Mouse (Mus musculus) left cerebral cortex, postnatal 10 days (tissue): ENCODE results near the gene Fam168a. TPM values are rescaled to one million over a fixed set of nuclear protein-coding genes. Genes with fewer than 3 reads are reported as not detected.

Source experiments
- DNase-seq, 2 experiments: peaks; one replicate each; pipeline ENCODE4 v3.0.0; 2021 to 2022; ENCODE audit warnings: low spot score in 2 of 2, mixed read lengths in 1 of 2; ENCODE audit errors: extremely low spot score in 1 of 2
- intact Hi-C: fragments of 180-260 bp; cut with DNase I; formaldehyde crosslinking; loops from one replicate; pipeline ENCODE4 v1.15.1; 2025
- total RNA-seq, 2 experiments: library from RNA; stranded (reverse); gene quantifications; 2 replicates each; pipeline ENCODE4 v1.2.3; 2021

The Fam168a gene
- total RNA-seq, 2 experiments from 2014 or later: 267 to 276 TPM

DNA sequence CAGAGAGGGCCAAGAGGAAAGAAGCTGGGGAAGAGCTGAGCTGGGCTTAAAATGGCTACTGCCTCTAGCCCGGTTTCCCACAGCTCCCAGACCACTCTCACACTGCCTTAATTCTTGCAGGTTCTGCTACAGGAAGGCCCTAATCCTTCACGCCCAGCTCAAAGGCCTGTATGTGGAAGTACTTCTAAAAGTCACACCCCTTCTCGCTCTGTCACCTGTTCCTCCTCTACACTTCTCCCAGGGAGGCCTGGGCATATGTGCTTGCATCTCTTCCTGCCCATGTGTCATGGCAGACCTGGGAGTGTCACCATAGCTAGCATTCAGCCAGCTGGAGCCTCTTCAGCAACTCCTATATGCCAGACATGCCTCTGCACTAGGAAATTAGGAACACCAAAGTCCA is 147.0 kb downstream of the Fam168a start:
- DNase-seq: no peak
- intact Hi-C loops: no loop called here

DNA sequence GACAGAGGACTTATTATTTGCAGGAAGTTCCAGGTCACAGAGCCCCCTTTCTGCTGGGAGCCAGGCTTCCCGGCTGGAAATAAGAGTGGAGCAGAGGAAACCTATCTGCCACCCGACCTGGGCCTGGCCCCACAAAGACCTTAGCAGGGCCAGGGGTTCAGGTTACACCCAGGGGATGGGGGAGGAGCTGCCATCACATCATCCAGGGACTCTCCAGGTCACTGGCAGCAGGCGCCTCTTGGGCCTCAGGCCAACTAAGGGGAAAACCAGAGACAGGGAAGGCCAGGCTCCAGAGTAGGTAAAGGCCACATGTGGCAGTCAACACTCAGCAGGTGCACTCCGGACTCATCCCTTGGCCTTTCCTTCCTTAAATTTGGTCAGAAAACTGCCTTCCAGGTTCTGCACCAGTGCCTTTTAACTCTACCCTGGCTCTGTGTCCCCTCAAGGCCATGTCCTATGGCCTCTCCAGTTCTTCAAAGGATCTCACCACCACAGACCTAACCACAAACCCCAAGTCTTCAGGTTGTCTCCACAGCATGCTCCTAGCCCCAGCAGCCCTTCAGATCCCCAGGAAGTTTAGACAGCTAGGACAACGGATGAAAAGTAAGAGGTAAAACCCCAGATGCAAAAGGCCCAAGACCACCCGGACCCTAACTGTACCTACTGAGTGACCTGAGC is 147.8 kb downstream of the Fam168a start:
- intact Hi-C loops: no loop called here
- no peak for DNase-seq

DNA sequence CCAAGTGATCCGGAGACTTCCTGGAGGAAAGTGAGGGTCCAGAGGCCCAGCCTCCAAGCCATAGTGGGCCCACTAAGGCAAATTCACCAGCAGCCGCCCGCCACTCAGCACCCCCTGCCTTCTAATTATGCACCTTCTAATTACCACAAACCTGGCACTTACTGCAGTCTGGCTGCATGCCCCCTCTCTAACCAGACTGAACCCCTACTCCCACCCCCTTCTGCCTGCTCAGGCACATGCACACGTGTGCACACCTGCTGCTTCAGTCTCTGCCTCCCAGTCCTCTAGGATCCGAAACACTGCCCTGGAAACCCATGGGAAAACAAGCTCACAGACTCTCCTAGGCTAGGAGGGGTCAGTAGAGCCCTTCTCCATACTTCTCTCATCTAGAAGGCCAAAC is 148.4 kb downstream of the Fam168a start:
- intact Hi-C loops: no loop called here
- no peak for DNase-seq

DNA sequence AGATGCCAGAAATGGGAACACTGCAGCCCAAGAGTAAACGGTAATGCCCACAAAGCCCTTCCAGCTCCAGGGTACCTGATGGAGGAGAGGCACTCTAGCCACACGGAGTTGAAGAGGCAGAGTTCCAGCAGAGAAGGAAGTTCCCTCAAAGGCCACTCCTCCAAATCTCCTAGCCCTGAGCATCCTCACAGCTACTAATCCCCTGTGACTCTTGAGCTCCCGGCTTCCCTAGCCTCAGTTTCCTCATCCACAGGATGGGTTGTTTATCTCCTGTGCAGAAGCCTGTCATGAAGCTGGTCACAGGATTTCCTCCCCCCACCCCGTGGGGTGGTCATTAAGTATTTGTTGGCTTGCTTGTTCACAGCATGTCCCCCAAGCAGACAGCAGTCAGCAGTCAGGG is 148.9 kb downstream of the Fam168a start:
- intact Hi-C loops: no loop called here
- DNase-seq: no peak

DNA sequence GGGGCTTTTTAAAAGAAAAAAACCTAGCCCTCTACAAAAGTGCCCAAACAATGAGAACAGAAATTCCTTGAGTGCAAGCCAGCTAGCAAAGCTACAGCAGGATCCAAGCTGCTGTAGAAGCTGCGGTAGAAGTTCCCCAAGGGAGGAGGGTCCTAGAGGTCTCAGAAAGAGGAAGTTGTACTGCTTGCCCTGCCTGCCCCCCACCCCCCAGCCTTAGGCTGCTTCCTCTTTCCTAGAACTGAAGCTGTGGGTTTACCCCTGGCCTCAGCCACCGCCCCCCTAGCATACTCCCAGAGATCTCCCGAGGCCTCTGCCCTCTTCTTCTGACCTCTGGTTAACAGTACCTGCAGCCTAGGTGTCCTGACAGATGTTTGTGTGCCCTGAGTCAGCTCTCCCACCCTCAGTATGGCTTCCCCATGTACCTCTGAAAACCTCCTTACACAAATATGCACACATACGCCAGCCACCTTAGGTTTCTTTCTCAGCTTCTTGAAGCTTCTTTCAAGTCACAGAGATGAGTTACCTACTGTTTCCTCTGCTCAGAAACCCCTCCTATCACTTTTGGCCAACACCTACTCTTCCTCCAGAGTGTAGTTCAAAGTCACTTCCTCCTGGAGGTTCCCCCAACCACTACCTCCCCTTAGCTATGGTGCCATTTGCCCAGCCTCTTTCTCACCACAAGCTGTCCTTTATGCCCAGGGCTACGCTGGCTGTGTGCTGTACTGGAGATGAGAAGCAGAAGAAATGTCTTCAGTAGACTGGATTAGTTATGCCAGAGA is 149.5 kb downstream of the Fam168a start:
- intact Hi-C loops: no loop called here
- peak in 1 of 2 experiments; percentile 68 for DNase-seq

DNA sequence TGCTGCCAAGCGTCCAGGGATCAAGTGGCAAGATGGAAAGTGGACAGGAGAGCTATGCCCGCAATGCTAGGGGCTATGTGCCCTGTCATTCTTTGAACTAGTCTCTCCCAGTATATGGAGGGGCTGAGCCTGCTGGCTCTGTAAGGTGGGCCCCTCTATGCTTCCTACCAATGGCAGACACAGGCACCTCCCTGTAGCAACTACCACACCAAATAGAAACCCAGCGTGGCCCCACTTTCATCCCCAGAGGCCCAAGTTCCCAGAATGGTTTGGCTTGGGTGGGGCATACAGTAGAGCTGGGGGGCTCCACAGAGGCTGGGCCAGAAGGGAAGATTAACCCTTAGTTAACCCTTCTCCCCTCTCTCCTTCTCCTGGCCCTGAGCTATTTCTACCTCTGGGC is 154.0 kb downstream of the Fam168a start:
- DNase-seq: no peak
- intact Hi-C loops: loop anchor here (10.0 kb wide), 2 partner anchors 176 to 336 kb away; no protein-coding TSS in a partner anchor

DNA sequence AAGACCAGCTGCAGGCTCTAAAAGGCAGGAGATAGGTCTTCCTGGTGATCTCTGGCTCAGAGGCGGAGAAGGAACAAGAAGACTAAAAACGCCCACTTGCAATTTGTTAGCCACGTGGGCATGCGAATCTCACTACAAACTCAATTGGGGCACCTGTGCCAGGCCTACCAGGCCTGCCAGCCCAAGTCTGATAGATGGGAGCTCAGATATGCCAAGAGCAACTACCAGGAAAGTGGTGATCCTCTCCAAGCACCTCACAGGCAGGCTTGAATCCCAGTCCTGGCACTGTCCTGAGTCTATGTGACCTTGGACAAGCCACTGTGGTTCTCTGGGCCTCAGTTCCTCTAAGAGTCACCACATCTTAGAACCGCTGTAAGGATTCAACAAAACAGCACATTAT is 154.8 kb downstream of the Fam168a start:
- intact Hi-C loops: loop anchor here (10.0 kb wide), 2 partner anchors 176 to 336 kb away; no protein-coding TSS in a partner anchor
- DNase-seq: no peak

DNA sequence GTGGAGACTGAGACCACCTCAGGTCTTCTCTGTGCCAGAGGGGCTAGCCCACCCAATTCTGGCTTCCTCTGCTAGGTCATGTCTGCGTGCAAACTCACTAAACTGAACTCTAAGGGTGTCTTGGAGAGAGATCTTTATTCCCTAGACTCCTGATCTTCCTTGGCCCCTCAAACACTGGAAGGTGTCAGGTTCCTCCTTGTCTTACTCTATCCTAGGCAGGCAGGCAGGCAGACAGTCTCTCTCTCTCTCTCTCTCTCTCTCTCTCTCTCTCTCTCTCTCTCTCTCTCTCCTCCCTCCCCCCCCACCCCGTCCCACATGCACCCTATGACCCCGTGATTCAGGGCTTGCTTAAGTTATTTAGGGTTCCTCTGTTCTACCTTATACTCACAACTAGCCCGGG is 155.9 kb downstream of the Fam168a start:
- DNase-seq: no peak
- intact Hi-C loops: loop anchor here (10.0 kb wide), 2 partner anchors 178 to 338 kb away; no protein-coding TSS in a partner anchor

DNA sequence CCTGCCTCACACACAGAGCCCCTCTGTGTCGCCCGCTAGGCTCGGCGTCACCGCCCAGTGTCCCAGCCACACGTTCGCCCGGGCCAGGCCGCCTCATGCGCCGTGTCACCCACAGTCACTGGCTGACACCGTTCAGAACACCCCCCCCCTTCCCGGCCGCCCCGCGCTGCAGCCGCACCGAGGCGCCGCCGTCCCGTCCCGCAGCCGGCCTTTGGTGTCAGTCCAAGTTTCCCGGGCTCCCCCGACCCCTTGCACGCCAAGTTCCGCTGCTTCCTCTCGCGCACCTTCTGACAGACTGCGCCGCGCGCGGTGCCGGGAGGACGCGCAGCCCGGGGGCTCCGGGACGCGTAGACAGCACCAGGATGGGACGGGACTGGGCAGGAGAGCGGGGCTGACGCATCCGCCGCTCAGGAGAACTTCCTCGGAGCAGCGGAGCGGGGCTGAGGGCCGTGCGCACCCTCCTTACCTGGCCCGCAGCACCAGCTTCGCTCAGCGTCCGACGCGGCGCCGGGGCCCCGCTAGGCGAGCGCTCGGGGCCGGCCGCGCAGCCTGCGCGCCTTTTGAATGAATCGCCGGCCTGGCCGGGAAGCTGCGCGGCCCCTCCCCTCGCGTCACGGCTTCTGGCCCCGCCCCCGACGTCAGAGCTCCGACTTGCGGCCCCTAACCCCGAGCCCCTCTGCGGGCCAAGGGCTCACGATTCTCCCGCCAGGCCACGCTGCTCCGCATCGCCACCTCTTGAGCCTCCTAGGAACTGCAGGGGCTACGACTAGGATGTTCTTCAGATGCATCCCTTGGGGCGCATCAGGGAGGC is 156.6 kb downstream of the Fam168a start, which contains the start of gene Relt:
Gene Relt (minus strand): TSS at position 619 of the 811 bp plus-strand sequence.
- intact Hi-C loops: loop anchor here (10.0 kb wide), 2 partner anchors 178 to 338 kb away; no protein-coding TSS in a partner anchor

DNA sequence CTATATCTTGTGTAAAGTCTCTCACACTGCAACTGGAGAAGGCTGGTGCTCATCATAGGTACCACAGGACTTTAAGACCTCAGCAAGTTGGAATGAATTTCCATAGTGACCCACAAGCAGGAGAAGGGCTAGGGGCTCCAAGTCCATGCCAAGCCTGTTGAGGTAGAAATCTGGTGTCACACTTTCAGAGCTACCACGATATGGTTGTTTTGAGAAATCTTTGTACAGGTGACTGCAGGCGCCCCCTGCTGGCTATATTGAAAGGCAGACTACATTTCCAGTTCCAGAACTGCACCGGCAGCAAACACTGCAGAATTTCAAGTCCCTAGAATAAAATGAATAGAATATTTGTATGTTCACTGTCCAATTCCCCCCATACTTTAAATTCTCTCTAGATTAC is 160.2 kb downstream of the Fam168a start:
- intact Hi-C loops: loop anchor here (10.0 kb wide), 2 partner anchors 182 to 342 kb away; no protein-coding TSS in a partner anchor

More for the DNA sequence above, 156.6 kb downstream of the Fam168a start, which contains the start of gene Relt:
- DNase-seq: peak; percentile 84 to 97

DNA sequence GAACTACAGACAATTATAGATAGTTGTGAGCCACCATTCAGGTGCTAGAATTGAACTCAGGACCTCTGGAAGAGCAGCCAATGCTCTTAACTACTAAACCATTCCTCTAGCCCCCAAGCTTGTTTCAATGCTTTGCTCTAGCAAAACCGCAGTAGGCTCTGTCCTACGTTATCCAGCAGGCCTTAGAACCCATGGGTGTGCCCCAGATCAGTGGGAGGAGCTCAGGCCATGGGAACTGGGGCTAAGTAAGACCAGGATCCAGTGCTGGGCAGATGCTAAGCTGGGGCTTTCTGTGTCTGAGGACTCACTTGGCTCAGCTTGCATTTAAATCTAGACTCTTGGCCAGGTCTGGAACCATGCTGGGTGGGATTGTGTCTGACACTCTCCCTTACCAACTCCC is 161.1 kb downstream of the Fam168a start:
- intact Hi-C loops: loop anchor here (10.0 kb wide), 2 partner anchors 183 to 343 kb away; no protein-coding TSS in a partner anchor
- DNase-seq: no peak

More for the DNA sequence above, 160.2 kb downstream of the Fam168a start:
- peak; percentile 71 to 73 for DNase-seq

DNA sequence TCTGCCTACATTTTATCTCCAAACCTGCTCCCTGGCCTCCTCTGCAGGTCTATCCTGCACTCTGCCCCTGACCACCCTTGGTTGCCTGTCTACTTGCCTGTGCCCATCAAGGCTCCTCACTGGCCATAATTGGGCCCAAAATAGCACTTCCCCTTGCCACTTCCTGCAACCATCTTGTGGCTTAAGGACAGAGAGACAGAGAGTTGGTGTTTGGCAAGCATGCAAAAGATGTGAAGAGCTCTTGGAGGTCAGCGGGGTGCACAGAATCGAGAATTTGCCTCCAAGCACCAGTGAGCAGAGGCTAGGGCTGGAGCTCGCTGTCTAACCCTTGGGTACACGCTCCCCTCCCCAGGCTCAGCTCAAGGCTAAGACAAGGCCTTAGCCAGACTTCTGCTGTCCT is 162.1 kb downstream of the Fam168a start:
- no peak for DNase-seq
- intact Hi-C loops: loop anchor here (10.0 kb wide), 2 partner anchors 184 to 344 kb away; no protein-coding TSS in a partner anchor

DNA sequence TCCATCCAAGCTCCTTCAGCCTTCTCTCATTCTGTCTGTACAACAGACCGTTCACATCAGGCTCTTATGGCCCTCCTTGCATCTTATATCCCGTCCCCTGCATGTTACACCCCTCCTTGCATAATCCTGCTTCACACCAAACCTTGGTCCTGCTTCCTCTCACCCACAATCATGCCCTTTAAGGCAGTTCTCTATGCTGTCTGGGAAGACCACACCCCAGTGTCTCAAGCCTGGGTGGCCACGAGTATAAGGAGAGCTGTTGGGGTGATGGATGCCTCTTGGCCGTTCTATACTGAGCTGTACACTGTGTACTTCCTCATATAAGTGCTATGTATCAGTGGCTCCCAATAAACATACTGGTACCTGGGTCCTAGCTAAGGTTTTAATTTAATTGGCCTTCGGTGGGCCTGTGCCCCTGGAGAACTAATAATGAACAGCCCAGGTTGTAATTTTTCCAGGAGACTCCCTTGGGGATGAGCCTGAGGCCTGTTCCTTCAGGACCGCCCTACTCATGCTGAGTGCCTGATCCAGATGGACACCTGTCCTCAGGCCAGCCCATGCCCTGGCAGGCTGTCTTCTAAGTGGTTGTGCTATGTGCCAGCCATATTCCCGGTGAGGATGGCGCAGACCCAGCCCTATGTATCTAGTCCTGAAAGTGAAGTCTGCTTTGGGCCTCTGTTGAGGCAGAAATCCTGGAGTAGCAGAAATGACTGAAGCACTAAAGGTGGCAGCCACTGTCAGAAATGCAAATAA is 163.6 kb downstream of the Fam168a start:
- DNase-seq: no peak
- intact Hi-C loops: loop anchor here (10.0 kb wide), 2 partner anchors 185 to 345 kb away; no protein-coding TSS in a partner anchor

DNA sequence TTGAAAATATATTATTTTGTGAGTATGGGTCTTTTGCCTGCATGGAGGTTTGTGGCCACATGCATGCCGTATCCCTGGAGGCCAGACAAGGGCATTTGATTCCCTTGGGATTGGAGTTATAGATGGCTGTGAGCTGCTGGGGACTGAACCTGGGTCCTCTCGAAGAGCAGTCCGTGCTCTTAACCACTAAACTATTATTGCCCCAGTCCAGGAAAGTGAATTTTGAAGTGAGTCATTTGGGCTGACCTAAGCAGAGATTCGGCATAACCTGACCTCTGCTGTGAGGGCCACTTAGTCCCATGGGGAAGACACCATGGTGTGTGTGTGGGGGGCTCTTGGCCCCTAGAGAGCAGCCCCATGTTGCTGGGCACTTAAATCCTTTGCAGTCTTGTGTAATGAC is 164.9 kb downstream of the Fam168a start:
- intact Hi-C loops: no loop called here
- DNase-seq: no peak

DNA sequence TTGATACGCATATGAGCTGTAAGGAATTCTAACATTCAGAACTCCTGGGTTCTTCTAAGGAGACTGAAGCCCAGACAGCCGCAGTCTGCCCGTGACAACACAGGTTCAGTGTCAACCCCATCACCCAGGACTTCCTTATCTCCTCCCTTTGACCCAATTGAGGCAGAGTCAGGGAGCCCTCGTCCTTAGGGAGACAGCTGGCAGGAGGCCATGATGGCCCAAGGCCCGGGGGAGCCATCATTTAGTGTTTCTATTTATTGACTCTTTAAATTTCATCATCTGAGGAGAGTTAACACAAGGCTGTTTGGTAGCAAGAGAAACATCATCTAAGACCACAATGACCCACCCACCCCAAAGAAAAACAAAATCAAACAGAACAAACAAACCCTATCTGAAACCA is 165.5 kb downstream of the Fam168a start:
- DNase-seq: peak in 1 of 2 experiments; percentile 57
- intact Hi-C loops: no loop called here

DNA sequence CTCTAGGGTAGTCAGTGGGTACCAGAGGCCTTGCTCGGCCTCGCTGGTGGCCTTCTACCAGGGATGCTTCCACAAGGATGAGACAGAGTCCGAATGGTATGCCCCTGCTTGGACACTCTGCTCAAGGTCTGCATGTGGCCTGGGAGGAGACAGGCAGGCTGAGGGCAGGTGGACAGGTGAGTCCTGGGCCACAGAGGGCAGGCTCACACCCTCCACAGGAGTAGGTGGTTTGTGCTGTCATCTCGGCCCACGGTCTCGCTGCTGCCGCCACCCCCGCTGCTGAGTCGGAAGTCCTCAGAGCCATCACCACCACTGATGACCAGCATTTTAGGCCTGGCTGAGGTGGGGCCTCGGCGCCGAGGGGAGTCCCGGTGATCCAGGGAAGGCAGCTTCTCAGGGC is 166.8 kb downstream of the Fam168a start:
- intact Hi-C loops: no loop called here
- DNase-seq: no peak

DNA sequence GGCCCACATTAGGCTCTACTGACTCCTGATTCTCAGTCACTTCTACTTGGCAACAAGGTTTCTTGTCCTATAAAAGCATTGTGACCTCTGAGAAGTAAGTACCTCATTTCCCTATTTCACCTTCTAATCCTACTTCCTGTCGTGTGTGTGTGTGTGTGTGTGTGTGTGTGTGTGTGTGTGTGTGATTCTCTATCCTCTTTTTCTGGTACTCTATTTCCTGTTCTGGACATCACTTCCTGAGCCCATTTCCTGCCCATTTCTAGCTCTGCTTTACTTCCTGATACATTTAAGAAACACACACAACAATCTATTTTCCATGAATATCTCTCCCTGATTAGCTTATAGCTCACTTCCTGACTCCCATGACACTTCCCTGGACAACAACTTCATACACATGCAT is 169.4 kb downstream of the Fam168a start:
- DNase-seq: no peak
- intact Hi-C loops: no loop called here

DNA sequence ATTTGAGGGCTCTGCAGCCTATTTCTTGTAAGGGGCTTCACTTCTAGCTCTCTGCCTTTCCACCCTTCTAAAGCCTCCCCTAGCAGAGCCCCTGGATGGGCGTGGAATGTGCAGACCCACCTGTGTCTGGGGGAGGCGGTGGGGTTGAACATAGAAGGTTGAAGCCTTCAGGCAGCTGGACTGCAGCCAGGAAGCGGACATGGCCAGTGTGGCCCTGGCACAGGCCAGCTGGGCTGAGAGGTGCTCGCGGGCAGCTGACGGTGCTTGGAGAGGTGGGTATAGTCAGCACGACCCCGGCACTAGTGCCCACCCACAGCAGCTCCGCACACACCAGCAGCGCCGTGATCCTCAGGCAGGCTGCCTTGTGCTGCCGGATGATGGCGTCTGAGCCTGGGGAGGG is 169.9 kb downstream of the Fam168a start:
- DNase-seq: peak in 1 of 2 experiments; percentile 59
- intact Hi-C loops: no loop called here
